Mouse (Mus musculus): Measurements from ENCODE around the gene Triap1. TPM values are rescaled to one million over a fixed set of nuclear protein-coding genes. Genes with fewer than 3 reads are reported as not detected.

The Triap1 gene
- polyA plus RNA-seq, 1 experiment from 2014 or later: 45.9 TPM

DNA sequence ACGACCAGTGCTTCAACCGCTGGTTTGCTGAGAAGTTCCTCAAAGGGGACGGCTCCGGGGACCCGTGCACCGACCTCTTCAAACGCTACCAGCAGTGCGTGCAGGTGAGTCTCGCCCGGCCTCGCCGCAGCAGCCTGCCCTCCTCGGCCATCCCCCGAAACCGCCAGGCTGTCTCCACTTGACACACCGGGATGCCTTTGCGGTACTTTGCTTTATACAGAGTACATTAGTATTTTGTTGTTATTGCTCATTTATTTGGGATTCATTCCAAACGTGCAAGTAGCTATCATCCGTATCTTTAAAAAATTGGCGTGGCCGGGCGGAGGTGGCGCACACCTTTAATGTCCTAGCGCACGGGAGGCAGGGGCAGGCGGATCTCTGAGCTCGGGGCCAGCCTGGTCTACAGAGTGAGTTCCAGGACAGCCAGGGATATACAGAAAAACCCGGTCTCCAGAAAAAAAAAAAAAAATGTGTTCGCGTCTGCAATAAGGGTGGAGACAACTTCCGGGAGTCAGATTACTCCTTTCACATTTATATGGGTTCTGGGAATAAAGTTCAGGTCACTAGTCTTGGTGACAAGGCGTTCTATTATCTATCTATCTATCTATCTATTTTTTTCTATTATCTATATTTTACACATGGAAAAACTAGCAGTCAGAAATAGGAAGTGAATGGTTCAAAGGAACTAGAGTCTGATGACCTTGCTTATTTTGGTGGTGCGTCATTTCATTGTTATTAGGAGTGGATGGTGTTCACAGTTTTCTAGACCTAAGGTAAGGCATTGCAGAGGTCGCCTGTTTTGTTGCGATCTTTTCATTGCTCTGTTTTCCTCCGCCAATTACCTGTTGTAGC is 515 bp downstream of the Triap1 start:
- Histone ChIP-seq H3K27me3 (replicated peaks) (no peaks in the 10 kb centered on the region), H3K4me1 (peaks cover 48% of the 10 kb centered on the region), H3K4me3 (peak overlapping the region; percentile 91), H3K36me3 (peaks cover 66% of the 10 kb centered on the region), H3K9ac (peak overlapping the region; percentile 93), H3K4me2 (peak overlapping the region; percentile 85), H3K27ac (peak overlapping the region; percentile 91), H3K9me3 (replicated peaks) (no peaks in the 10 kb centered on the region)
- WGBS (ENCODE audit: insufficient replicate concordance): 7% methylated on average over 36 of the region's 36 CpGs
- peak; percentile 63 for ATAC-seq

DNA sequence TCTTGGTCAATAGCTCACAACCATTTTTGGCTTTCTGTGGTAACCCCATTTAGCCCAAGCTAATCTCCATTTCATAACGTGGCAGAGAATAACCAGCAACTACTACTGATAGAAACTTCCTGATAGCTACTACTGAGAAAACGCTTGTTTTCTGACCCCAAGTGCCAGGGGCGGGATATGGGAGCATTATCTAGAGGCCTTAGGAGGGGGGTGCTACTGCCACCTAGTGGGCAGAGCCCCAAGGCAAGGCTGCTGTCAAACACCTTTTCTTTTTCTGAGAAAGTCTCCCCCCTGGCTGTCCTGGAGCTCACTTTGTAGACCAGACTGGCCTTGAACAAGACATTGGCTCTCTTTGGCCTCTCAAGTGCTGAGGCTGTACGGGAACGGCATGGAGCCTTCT is 6.5 kb downstream of the Triap1 start:
- H3K27ac ChIP-seq: peak overlapping the region; percentile 79
- ATAC-seq: peak; percentile 67
- under 1% methylated on average over 5 of the region's 5 CpGs for WGBS (ENCODE audit: insufficient replicate concordance)

DNA sequence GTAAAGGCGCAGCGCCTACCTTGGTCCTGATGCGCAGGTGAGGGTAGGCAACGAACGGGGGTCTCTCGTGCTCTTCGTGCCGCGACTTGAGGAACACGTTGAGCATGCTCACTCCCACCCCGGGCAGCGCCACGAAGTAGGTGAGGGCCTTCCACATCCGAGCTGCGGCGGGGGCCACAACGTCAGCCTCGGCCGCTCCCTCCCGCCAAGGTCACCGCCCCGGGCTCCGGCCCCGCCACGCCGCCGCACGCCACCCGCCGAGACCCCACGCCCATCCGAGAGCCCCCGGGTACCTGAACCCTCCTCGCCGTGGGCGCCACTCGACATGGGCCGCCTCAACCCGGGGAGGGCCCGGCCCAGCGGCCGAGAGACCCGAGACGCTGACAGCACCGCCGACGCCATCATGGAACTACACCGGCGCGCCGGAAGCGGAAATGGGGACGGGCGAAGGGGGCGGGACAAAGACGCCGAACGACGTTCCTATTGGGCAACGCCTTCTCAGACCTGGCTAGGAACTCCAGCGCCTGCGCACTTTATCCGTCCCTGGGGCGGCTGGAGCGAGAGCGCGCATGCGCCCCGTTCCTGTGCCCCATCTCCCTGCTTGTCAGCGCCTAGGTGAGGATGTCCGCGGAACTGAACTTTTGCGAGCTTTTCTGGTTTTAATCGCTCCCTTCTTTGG is 7.7 kb downstream of the Triap1 start, which contains the start of gene Cox6a1:
Cox6a1 (minus strand) TSS at position 436 of the 679 bp plus-strand sequence.
- peak; percentile 92 for ATAC-seq
- no peaks in the 10 kb centered on the region for H3K9me3 ChIP-seq (replicated peaks)
- peak within 1 kb of the TSS; percentile 92 for H3K4me2 ChIP-seq
- H3K9ac ChIP-seq: peak within 1 kb of the TSS; percentile 90
- WGBS (ENCODE audit: insufficient replicate concordance): under 1% methylated on average over 62 of the region's 74 CpGs
- H3K4me3 ChIP-seq: peak within 1 kb of the TSS; percentile 95
- H3K27me3 ChIP-seq (replicated peaks): no peaks in the 10 kb centered on the region
- peaks cover 31% of the 10 kb centered on the region for H3K36me3 ChIP-seq
- H3K27ac ChIP-seq: peak within 1 kb of the TSS; percentile 83
- H3K4me1 ChIP-seq: peaks cover 20% of the 10 kb centered on the region

More for the DNA sequence above, 6.5 kb downstream of the Triap1 start:
- H3K9ac ChIP-seq: peak overlapping the region; percentile 90
- H3K36me3 ChIP-seq: peaks cover 42% of the 10 kb centered on the region
- H3K4me3 ChIP-seq: peak overlapping the region; percentile 95
- H3K9me3 ChIP-seq (replicated peaks): no peaks in the 10 kb centered on the region
- no peaks in the 10 kb centered on the region for H3K27me3 ChIP-seq (replicated peaks)
- H3K4me1 ChIP-seq: peaks cover 23% of the 10 kb centered on the region
- H3K4me2 ChIP-seq: peak overlapping the region; percentile 92

DNA sequence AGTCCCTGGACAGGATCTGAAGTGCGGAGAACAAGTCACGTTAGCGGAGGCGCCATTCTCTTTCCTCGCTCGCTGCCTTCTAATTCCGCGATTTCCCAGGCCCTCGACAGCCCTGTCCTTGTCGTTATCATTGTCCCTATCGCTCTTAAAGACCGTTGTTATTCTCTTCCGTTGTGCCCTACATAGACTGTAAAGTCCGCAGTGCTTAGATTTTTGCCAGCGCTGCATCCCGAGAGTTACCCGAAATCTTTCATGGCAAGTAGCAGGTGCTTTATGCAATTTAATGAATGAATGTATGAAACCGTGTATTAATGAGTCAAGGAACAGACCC is 8.2 kb downstream of the Triap1 start:
- H3K9ac ChIP-seq: peak overlapping the region; percentile 90
- peaks cover 26% of the 10 kb centered on the region for H3K36me3 ChIP-seq
- H3K9me3 ChIP-seq (replicated peaks): no peaks in the 10 kb centered on the region
- H3K27ac ChIP-seq: peak overlapping the region; percentile 83
- H3K4me2 ChIP-seq: peak overlapping the region; percentile 83
- peak; percentile 64 for ATAC-seq
- WGBS (ENCODE audit: insufficient replicate concordance): 2% methylated on average over 18 of the region's 18 CpGs
- H3K4me3 ChIP-seq: peak overlapping the region; percentile 95
- H3K4me1 ChIP-seq: peaks cover 20% of the 10 kb centered on the region
- H3K27me3 ChIP-seq (replicated peaks): no peaks in the 10 kb centered on the region

DNA sequence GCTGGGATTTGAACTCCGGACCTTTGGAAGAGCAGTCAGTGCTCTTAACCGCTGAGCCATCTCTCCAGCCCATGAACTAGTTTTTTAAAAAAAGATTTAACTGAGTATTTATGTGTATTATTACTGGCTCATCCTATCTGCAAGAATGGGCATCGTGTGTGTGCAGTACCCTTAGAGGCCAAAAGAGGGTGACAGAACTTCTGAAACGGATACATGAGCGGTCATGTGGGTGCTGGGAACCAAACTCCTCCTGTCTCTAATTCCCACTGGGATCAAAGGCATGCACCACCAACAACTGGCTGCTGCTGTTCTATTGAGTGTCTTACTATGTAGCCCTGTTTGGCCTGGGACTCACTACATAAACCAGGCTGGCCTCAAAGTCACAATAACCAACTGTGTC is 10.3 kb downstream of the Triap1 start:
- Histone ChIP-seq H3K9me3 (replicated peaks) (no peaks in the 10 kb centered on the region), H3K9ac (no peak overlapping the region), H3K4me1 (peaks cover 20% of the 10 kb centered on the region), H3K4me2 (no peak overlapping the region), H3K36me3 (peaks cover 5% of the 10 kb centered on the region), H3K4me3 (no peak overlapping the region), H3K27me3 (replicated peaks) (peaks cover 10% of the 10 kb centered on the region; the same call in 1 of the 2 replicates), H3K27ac (no peak overlapping the region)
- WGBS (ENCODE audit: insufficient replicate concordance): 74% methylated on average over 5 of the region's 5 CpGs
- no peak for ATAC-seq

DNA sequence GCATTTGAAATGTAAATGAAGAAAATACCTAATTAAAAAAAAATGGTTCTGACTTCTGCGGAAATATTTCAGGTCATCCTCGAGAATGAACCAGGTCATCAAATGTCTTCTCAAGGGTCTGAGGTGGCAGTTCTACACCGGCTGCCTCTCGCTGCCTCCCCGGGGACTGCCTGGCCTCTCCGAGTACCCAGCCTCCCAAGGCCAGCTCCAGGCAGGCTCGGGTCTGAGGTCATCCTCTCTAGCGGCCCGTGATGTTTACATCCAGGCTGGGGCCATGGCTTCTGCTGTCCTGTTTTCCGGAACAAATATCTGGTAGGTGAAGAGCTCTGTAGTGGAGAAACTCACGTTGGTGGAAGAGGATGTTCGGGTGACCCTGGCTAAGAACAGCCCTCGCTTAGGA is 14.0 kb downstream of the Triap1 start:
- no peak overlapping the region for H3K9ac ChIP-seq
- H3K4me2 ChIP-seq: no peak overlapping the region
- no peaks in the 10 kb centered on the region for H3K36me3 ChIP-seq
- H3K9me3 ChIP-seq (replicated peaks): no peaks in the 10 kb centered on the region
- WGBS (ENCODE audit: insufficient replicate concordance): 52% methylated on average over 13 of the region's 13 CpGs
- H3K4me1 ChIP-seq: no peaks in the 10 kb centered on the region
- H3K4me3 ChIP-seq: no peak overlapping the region
- H3K27ac ChIP-seq: no peak overlapping the region
- no peak for ATAC-seq
- peaks cover 11% of the 10 kb centered on the region; the same call in 1 of the 2 replicates for H3K27me3 ChIP-seq (replicated peaks)

DNA sequence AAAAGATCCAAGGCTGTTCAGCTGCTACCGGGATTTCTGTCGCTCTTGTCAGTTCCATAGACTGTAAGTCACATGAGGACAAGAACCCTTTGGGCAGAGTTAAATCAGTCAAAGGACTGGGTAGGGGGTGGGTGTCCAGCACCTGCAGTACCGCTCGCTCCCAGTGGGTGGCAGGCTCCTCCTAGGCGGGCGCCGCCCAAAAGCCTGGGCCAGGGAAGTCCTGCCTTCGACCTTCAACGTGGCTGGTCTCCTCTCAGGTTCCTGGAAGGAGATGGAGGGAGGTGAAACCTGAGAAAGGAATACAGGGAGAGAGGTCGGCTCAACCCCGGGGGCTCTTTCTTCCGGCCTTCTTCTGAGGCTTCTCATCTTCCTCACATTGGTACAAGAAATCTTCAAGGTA is 17.8 kb downstream of the Triap1 start:
- Histone ChIP-seq H3K9ac (no peak overlapping the region), H3K36me3 (no peaks in the 10 kb centered on the region), H3K9me3 (replicated peaks) (no peaks in the 10 kb centered on the region), H3K4me2 (no peak overlapping the region), H3K4me1 (no peaks in the 10 kb centered on the region), H3K27me3 (replicated peaks) (peaks cover 39% of the 10 kb centered on the region), H3K27ac (no peak overlapping the region), H3K4me3 (no peak overlapping the region)
- 6% methylated on average over 12 of the region's 12 CpGs for WGBS (ENCODE audit: insufficient replicate concordance)
- peak; percentile 61; the same call in 1 of the 2 replicates for ATAC-seq

DNA sequence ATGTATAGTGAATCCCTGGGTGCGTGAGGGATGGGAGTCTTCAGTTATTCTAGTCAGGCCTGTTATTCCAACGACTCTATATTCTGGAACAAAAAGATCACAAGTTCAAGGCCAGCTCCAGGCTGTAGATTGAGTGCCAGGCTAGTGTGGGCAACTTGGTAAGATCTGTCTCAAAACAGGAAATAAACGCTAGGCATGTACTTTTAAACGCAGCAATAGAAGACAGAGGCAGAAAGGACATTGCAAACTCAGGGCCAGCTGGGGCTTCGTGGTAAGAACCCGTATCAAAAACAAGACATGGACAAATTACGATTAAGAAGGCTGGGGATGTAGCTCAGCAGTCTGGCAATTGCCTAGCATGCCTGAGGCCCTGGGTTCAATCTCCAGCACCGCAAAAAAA is 18.4 kb downstream of the Triap1 start:
- ATAC-seq: no peak
- no peaks in the 10 kb centered on the region for H3K36me3 ChIP-seq
- no peak overlapping the region for H3K4me3 ChIP-seq
- 70% methylated on average over 8 of the region's 8 CpGs for WGBS (ENCODE audit: insufficient replicate concordance)
- H3K4me1 ChIP-seq: no peaks in the 10 kb centered on the region
- H3K9me3 ChIP-seq (replicated peaks): no peaks in the 10 kb centered on the region
- H3K4me2 ChIP-seq: no peak overlapping the region
- no peak overlapping the region for H3K9ac ChIP-seq
- no peak overlapping the region for H3K27ac ChIP-seq
- H3K27me3 ChIP-seq (replicated peaks): peaks cover 43% of the 10 kb centered on the region

DNA sequence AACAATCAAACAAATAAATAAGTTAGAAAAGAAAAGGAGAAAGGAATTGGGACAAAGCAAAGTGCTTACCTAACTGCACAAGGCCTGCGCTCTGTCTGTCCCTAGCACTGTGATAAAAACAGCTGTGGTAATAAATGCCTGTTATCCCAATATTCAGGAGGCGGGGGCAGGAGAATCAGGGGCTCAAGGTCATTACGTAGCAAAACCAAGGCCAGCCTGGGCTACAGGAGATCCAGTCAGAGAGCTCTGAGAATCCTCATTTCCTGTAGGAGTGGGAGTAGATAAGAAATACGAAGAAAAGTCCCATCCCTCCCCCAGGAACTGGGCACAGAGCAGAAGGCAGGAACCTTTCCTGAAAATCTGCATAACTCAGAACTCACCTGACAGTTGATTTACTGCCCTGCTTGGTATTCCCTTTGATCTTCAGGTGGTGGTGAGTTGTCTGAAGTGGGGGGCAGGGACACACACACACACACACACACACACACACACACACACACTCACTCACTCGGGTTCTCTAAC is 18.9 kb downstream of the Triap1 start:
- no peak for ATAC-seq
- H3K9me3 ChIP-seq (replicated peaks): no peaks in the 10 kb centered on the region

DNA sequence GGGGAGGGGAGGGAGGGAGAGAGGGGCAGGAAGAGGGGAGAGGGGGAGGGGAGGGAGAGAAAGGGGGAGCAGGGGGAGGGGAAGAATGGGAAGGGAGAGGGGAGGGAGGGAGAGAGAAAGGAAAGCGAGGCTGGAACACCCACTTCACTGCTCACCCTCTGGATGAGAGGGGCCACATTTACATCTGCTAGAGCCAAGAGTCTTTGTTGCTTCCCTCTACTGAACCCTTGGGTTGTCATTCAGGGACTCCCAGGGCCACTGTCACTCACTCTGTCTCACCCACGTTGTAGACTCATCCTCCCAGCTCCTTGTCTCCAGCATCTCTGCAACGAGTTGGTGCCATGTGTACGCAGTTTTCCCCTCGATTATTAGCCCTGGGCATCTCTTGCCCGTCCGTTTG is 21.2 kb downstream of the Triap1 start:
- ATAC-seq: no peak

More for the DNA sequence above, 18.9 kb downstream of the Triap1 start:
- no peak overlapping the region for H3K27ac ChIP-seq
- no peaks in the 10 kb centered on the region for H3K36me3 ChIP-seq
- no peak overlapping the region for H3K4me3 ChIP-seq
- H3K4me1 ChIP-seq: no peaks in the 10 kb centered on the region
- 48% methylated on average over 5 of the region's 5 CpGs for WGBS (ENCODE audit: insufficient replicate concordance)
- H3K27me3 ChIP-seq (replicated peaks): peaks cover 45% of the 10 kb centered on the region
- H3K4me2 ChIP-seq: no peak overlapping the region
- H3K9ac ChIP-seq: no peak overlapping the region

DNA sequence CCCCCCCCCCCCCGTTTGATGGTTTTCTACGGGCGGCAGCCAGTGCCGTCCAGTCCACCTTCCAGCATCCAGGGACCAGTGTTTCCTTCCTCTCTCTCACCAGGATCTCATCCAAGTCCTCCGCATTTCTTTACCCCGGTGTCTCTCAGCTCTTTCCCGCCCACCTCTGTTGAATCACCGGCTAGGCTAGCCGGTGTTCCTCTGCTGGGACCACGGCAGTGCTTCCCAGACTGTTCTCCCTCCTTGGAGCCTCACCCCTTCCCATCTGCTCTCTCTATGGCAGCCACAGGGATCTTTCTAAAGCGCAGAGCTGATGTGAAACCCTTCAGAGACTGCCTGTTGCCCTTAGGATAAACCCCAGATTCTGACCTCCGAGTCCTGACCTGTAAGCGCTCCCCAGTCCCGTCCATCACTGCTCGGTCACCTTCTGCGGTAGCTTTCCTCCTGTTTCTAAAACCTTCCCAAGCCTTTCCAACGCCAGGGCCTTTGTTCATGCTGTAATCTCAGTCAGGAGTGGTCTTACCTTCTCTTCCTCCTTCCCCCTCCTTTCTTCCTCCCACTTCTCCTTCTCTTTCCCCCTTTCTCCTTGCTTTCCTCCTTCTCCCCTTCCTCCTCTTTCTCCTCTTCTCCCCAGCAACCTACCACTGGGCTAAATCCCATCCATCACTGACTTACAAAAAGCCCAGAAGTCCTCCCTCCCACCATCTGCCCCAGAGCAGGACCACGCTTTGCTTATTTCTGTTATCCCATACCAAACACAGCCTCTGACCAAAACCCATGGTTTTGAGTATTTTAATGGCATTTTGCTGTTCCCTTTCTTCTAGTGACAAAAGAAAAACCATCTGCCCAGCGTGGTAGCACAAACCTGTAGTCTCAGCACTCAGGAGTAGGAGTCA is 22.0 kb downstream of the Triap1 start:
- H3K36me3 ChIP-seq: no peaks in the 10 kb centered on the region
- WGBS (ENCODE audit: insufficient replicate concordance): 20% methylated on average over 18 of the region's 19 CpGs

More for the DNA sequence above, 21.2 kb downstream of the Triap1 start:
- Histone ChIP-seq H3K27me3 (replicated peaks) (peaks cover 48% of the 10 kb centered on the region), H3K36me3 (no peaks in the 10 kb centered on the region), H3K9ac (no peak overlapping the region), H3K4me3 (no peak overlapping the region), H3K27ac (no peak overlapping the region), H3K4me1 (no peaks in the 10 kb centered on the region), H3K9me3 (replicated peaks) (no peaks in the 10 kb centered on the region), H3K4me2 (no peak overlapping the region)
- 17% methylated on average over 7 of the region's 7 CpGs for WGBS (ENCODE audit: insufficient replicate concordance)

More for the DNA sequence above, 22.0 kb downstream of the Triap1 start:
- H3K4me2 ChIP-seq: no peak overlapping the region
- no peak overlapping the region for H3K4me3 ChIP-seq
- peaks cover 48% of the 10 kb centered on the region for H3K27me3 ChIP-seq (replicated peaks)
- H3K9me3 ChIP-seq (replicated peaks): no peaks in the 10 kb centered on the region
- H3K4me1 ChIP-seq: no peaks in the 10 kb centered on the region
- H3K9ac ChIP-seq: no peak overlapping the region
- no peak for ATAC-seq
- H3K27ac ChIP-seq: no peak overlapping the region
